Mouse (Mus musculus) small intestine, adult 2 months (tissue): ENCODE data around the gene Rab44.

Experiments used
- CTCF ChIP-seq: fragments of 200-500 bp; IDR thresholded peaks from 2 replicates; pipeline ENCODE4 v1.5.1; 2012; ENCODE audit warnings: low read depth, mild to moderate bottlenecking, control low read depth, inconsistent platforms, low read length, moderate library complexity, mixed read lengths; ENCODE audit not compliant: insufficient replicate concordance, insufficient read length; ENCODE audit errors: extremely low read depth
- POLR2A ChIP-seq: fragments of 200-500 bp; IDR thresholded peaks from 2 replicates; pipeline ENCODE4 v1.6.1; 2012; ENCODE audit warnings: low read depth, mild to moderate bottlenecking, control low read depth, inconsistent platforms, low read length, moderate library complexity

DNA sequence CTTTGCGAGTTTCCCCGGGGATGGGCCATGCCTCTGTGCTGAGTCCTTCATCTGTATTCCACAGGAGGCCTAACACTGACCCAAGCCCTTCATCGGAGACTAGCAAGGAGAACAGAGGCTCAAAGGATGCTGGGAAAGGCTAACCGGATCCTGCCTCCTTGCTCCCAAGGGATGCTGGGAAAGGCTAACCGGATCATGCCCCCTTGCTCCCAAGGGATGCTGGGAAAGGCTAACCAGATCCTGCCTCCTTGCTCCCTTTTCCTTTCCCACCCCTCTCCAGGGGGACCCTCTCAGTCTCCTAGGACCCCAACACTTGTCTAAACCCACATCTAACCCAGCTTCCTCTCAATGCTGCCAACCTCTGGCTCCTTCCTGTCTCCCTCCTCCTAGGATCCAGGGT is 45.4 kb downstream of the Rab44 start:
- TF ChIP-seq CTCF (no peak), POLR2A (no peak)
